Mouse (Mus musculus) cerebellum, adult 9-11 months (tissue): ENCODE measurements around the gene Olfr294.

ENCODE experiments used
- DNase-seq: peaks from one replicate; pipeline ENCODE4 v3.0.0; 2022

Gene Olfr294

GRCm38 (mm10) chr7:86616543-86616942 is at the start of gene Olfr294:
Gene Olfr294 (minus strand): TSS chr7:86616643.
- DNase-seq: no peak

DNA sequence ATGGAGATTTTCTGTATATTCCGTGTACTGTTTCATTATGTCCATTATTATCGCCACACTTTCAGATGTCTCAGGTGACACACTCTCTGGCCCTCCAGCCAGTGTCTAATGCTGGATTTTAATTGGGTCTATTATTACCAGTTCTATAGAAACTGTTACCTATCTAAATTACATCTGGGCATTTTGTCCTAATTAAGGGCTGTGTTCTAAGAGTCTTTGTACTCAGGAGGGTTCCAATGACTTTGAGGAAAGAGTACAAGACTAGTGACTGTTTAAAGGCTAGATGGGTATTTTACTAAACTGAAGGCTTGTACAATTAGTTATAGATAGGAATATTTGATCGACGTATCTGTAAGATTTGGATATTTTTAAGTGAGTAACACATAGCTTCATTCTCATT is 32.3 kb upstream of the Olfr294 start, which contains the start of gene Olfr293:
Gene Olfr293 (plus strand): TSS at position 301 of the 400 bp plus-strand sequence.
- no peak for DNase-seq

GRCm38 (mm10) chr7:86583562-86583961 is 32.9 kb downstream of the Olfr294 start, which contains the start of gene Olfr295:
Gene Olfr295 (plus strand): TSS chr7:86583862.
- no peak for DNase-seq
